Mouse (Mus musculus) large intestine, adult 2 months (tissue): ENCODE results near the gene Edf1. TPM values are rescaled to one million over a fixed set of nuclear protein-coding genes. Genes with fewer than 3 reads are reported as not detected.

Source experiments
- DNase-seq: peaks from one replicate; pipeline ENCODE4 v3.0.0-alpha.2; 2012; ENCODE audit warnings: low read depth, low spot score
- WGBS: fragments of 180-500 bp; shearing (Covaris S2); methylation state at CpG from one replicate; pipeline ENCODE4 v1.1.7; 2018; 5-methylcytosine and 5-hydroxymethylcytosine counted together
- polyA plus RNA-seq: library from polyadenylated mRNA; depleted of rRNA; stranded (reverse); fragments of >200 nt; gene quantifications from 2 replicates; pipeline ENCODE4 v1.2.3, GENCODE M21; 2012

Edf1 gene
- polyA plus RNA-seq, 1 experiment, result 200 TPM

DNA sequence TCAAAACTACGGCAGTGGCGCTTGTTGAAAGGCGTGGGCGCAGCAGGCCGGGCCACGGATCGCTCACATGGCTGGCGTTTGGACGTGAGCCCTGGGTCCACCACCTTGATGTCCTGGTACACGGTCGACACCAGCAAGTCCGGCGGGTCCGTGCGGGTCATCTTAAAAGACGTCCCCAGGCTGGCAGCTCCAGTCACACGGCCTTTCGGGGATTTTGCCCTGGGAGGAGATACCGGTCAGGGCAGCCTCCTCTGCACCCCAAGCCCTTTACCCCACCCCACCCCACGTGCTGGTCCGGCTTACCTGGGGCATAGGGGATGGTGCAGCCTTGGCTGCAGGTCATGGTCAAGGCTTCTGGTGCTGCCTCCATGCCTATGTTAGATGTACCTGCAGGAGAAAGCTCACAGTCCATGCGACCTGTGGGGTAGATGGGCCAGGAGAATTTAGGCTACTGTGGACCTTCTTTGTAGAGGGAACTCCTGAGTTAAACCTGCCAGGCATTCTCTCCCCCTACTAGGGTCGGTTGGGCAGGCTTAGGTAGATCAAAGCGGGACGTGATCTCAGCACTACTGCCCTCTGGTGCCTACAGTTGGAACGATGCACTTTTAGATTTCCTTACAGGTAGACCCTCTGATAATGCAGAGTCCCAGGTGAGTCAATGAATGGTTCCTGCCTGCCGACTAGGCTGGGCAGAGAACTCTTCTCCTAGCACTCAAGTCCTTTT, 22.3 kb downstream of the Edf1 start:
- WGBS, result 3% methylated on average over 27 of the region's 27 CpGs
- no peak for DNase-seq

DNA sequence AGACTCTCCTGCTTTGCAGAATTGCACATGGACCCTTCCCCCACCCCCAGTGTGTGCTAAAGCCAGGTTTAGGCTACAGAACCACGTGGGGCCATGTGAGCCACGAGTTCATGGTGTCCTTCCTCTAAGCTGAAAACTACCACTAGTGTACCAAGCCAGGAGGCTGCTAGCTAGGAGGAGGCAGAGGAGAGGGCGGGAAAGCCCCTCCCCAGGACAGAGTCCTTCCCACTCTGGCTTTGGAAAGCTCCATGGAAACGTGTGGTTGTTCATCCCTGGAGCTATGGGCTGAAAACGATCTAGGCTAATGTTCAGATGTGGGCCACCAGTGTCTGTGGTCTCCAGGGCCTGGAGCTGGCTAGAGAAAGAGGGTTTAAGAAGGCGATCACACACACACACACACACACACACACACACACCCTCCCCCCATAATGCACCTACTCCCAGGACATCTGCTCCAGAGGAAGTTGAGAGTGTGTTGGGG, 23.0 kb downstream of the Edf1 start:
- 22% methylated on average over 6 of the region's 6 CpGs for WGBS
- DNase-seq, result no peak

DNA sequence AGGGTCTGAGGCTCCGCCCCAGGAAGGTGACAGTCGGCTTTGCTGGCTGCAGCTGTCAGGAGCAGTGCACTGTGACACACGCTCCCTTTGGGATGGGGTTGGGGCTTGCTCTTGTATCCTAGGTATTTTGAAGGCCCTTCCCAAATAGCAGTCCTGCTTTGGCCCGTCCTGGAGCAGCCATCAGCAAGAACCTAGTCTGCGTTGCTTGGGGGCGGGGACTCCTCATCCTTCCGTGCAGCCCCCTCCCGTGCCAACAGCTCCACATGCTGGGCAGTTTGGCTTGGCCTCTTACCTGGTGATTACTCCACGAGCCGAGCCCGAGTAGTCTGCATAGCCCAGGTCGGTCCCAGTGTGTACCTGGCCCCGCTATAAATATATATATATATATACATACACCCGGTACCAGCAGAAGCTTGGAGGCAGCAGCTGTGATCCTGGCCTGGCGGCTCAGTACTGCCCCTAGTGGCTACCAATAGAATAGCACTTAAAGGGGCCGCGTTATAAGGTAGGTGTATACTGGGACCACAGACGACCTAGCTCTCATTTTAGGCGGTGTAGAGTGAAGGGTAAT, 23.7 kb downstream of the Edf1 start, which contains the start of gene Ajm1:
Ajm1 (minus strand) TSS at position 464 of the 571 bp plus-strand sequence.
- DNase-seq, result no peak
- WGBS, result 4% methylated on average over 19 of the region's 19 CpGs

DNA sequence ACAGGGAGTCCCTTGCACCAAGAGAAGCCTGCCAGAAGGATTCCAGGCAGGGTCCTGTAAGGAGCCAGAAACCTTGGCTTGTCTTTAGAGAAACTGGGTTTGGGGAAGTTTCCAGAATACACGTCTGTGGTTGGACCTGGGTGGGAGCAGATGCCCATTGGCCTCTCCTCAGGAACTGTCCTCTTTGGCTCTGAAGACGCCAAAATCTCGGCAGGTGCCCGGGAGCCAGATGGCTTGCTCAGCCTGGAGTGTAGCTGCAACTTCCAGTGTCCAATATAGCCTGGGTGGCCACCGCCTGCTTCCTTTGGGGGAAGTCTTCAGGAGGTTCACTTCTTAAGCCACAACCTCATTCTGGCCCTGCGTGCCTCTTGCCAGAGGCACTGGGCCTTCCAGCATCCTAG, 24.3 kb downstream of the Edf1 start:
- 17% methylated on average over 6 of the region's 6 CpGs for WGBS
- no peak for DNase-seq

DNA sequence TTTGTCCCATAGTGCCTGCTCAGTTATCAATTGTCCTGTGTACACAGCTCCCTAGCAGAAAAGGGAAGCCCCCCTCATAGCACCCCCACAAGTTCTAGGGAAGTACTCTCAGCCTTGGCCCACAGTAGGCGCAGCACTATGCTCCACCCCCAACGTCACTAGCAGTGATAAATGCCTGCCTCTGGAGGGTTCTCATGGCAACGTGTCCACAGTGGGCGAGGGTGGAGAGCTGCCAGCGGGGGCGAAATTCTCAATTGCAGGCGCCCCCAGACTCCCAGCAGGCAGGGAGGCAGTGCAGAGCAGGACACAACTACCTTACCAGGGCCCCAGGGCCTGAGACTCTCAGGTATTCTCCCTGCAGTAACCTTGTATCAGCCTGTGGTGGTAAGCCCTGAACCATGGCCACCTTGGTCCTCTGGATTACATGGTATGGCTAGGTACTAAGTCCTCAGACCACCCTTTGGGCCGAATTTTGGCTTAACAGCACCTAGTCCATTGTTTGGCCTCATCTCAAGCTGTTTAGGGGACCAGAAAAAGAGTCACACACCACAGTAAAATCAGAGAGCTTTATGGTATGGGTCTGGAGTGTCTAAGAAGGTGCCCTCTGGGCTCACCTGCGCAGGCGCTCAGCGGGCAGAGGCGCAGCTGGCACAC, 24.9 kb downstream of the Edf1 start:
- DNase-seq, result no peak
- 58% methylated on average over 12 of the region's 12 CpGs for WGBS

DNA sequence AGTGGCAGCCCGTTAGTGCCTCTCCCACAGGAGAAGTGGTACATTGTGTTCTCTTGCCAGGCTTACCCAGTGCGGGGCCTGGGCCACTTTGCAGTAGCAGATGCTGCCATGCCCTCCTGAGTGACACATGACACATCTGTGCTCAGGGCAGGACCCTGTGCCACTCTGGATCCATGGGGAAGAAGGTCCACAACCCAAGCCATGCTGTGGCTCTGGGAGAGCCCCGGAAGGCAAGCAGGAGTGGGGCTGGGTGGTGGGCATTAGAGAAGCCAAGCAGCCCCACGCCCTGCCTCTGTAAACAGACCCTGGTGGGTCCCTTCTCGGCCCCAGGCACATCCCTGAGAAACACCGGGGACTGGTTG, 25.5 kb downstream of the Edf1 start:
- DNase-seq, result no peak
- 72% methylated on average over 6 of the region's 6 CpGs for WGBS

DNA sequence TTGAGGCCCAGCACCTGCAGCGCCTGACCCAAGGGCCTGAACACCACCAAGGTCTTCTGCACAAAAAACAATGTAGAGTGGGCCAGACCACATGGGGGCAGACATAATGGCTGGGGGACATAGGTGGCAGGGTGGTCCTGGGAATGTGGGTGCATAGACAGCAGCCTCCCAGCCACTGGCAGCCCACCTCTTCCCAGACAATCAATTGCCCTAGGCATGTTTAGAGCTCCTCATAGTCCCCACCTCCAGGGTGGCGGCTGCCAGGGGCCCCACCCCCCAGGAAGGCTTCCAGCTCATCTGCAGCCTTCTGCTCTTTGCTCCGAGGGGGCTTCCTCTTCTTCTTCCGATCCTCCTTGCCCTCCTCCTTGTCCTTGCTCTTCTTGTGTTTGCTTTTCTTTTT, 25.9 kb downstream of the Edf1 start:
- 61% methylated on average over 4 of the region's 4 CpGs for WGBS
- no peak for DNase-seq

DNA sequence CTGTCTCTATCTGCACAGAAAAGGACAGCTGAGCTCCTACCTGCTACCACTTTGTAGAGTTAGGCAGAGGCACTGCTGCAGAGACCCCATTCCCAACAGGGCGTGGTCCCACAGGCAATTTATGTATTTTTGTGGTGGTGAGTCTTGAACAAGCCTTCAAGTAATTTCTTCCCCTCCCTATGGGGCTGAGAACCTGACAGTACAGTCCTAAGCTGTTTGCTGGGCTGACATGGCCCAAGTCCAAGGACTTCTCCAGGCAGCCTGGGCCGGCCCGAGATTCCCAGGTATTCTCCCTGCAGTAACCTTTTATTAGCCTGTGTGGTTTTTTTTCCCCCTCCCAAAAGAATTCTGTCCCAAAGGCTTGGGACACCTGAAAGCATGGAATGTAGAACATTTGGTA, 26.5 kb downstream of the Edf1 start:
- no peak for DNase-seq
- 64% methylated on average over 3 of the region's 3 CpGs for WGBS

DNA sequence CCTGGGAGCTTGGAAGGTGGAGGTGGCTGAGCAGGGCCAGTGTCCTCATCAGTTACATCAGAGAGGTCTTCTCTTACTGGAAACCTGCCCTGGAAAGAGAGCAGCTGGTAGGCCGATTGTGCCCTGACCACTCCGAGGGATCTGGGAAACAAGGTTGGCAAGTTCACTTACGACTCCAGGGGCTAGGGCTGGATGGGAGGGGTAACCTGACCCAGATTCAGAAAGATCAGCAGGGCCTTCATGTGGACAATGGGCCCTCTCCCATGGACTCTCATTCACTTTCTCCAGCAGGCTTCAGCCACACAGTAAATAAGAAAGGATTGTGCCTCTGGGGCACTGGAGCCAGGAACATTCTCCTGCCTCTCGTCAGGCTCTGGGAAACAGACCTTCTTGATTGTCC, 27.2 kb downstream of the Edf1 start:
- WGBS, result 82% methylated on average over 4 of the region's 4 CpGs
- no peak for DNase-seq

DNA sequence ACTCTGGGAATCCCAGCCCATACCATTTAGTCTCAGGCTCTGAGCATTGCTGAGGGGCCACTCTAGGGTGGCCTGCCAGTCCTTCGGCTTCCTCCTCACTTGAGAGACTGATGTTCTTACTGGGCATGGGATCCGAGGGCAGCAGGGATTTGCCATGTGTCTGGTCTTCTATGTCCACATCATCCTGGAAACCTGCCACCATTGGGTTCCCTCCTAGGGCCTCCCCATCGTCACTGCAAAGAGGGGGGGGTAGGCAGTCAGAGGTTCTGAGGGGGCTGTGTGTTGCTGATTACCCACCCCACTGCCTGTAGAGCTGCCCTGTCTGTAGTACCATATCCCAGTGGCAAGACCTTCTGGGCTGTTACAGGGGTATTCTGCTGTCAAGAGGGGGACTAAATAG, 28.0 kb downstream of the Edf1 start:
- WGBS, result 79% methylated on average over 3 of the region's 3 CpGs

DNA sequence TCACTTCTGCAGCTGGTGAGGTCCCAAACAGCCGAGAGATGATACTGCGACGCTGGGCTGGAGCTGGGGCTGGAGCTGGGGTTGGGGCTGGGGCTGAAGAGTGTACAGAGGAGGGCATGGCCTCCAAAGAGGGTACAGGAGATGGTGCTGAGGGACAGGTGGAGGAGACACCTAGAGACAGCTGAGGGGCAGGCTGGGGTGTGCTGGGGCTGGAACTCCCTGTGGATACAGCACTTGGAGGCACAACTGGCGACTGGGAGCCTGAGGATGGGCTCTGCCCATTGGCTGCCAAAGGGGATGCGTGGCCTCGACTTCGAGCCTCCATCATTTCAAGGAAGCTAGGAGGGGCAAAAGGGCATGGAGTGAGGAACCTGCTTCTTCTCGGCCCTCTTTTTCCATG, 29.6 kb downstream of the Edf1 start:
- 92% methylated on average over 8 of the region's 8 CpGs for WGBS
- DNase-seq, result no peak

More for the DNA sequence above, 28.0 kb downstream of the Edf1 start:
- DNase-seq, result no peak

DNA sequence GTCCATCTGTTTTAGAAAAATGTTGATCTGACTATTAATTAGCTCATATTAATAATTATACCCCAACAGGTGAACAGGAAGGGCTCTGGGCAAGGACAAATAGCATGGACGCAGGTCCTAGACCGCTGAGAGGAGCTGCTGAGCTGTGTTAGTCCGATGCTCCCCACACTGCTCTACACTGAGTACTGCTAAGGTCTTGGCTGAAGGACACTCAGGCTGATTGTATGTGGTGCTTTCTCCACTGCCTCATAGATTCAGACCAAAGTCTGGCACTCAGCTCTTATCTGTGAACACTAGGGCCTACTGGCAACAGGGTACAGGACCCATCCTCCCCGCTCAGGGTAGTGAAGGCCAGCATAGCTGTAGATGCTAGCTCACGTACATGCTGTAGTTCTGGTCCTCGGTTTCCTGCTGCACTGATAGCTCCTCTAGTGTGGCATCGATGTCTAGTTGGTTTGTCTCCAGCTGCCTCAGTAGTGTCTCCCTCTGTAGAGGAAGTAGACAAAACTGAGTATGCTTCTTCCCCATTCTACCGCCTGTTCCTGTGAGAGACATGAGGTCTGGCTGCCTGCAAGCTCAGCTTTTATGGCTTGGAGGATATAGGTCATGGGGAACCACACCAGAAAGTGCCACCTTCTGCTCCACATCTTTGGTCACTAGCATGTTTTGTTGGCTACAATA, 30.7 kb downstream of the Edf1 start:
- WGBS, result 87% methylated on average over 8 of the region's 8 CpGs
- DNase-seq, result no peak

DNA sequence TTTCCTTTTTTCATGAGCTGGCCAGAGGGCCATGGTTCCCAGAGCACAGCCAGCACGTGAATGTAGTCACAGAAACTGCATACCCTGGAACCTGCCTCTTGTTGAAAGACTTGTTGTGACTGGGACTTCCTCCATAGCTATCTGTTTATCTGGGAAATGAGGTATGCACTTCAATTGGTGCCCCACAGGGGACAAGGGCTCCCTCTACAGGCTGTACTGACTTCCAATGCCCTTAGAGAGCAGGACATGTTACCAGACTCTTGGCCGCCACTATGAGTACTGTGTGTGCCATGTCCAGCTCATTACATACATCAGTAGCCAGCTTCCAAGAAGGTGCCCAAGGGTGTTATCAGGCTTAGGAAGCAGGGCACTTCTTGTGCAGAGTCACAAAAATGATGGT, 34.2 kb downstream of the Edf1 start:
- WGBS, result 77% methylated on average over 2 of the region's 2 CpGs
- no peak for DNase-seq

DNA sequence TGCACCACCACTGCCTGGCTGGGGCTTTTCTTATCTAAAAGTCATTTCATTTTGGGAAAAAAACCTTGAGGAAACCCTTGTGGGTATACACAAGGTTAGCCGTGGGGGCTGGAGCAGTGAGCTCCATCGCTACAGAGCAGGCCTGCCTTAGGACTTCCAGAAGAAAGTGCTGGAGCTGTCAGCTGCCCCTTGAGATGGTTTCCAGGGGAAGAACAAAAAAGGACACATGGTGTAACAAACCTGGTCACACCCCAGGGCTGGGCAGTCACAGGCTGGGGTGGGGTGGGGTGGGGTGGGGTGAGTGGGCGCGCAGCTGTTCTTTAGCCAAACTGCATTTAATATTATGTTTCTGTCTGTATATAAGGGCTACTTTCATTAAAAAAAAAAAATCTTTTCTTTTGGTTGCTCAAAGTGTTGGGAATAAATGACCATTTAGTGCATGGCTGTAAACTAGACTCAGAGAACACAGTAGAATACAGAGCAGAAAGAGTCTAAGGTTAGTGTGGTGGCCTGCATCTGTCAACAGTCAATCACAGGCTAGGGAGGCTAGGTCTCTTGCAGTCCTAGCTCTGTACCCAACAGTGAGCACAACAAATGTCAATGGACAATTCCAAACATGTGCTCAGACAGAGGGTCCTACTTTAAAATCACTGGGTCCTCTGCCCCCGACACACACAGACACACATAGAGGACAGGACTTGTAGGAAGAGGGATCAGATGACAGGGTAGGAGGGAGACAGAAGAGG, 39.3 kb downstream of the Edf1 start:
- DNase-seq, result no peak
- WGBS, result 86% methylated on average over 5 of the region's 5 CpGs

DNA sequence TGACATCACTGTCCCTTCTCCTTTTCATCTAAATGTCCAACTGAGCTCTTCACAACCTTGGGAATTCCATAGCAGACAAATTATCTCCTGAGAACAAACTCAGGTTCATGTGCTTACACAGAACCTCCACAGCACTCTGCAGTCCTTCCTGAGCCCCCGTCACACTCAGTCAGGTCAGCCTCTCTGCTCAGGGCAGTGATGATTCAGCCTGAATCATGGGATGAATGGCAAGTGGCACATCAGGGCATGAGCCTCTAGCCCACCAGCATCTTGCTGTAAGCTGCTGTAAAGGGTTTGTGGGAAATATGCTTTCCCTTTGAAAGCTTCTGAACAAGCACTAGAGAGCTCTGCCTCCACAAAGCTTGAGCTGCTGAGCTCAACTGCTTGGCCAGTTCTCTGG, 41.1 kb downstream of the Edf1 start:
- 93% methylated on average over 1 of the region's 1 CpGs for WGBS
- DNase-seq, result no peak

DNA sequence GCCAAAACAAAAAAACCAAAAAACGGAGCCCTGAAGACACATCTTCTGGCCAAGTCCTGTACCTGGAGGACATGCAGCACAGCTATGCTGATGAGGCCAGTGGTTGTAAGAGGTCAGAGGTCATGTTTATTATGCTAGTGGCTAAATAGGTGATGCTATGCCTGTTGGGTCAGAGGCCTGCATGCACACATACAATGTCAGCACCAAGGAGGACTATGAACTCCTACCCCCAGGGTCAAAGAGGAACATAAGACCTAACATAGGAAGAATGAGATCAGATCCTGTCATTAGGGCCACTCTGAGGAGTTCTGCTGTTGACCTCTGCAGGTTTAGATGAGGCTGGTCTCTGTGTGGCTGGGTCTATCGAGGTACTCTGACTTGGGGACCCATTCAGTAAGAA, 42.4 kb downstream of the Edf1 start:
- WGBS, result 85% methylated on average over 2 of the region's 2 CpGs
- DNase-seq, result no peak

DNA sequence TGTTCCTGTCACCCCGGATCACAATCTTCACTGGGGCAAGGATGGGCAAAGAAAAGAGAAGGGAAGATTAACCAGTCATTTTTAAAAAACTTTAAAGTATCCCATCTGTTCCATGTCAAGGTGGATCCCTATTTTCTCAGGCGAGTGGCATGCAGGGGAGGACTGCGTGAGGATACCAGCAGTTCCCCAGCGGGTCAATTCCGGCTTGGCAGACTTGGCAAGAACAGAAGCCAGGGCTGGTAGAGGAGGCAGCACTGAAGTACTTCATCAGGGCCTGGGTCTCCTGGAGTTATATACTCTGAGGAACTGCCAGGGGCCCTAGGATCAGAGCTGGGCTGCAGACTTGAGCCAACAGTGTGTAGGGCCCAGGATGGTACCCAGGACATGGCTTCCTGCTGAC, 44.9 kb downstream of the Edf1 start:
- 94% methylated on average over 5 of the region's 5 CpGs for WGBS
- no peak for DNase-seq

DNA sequence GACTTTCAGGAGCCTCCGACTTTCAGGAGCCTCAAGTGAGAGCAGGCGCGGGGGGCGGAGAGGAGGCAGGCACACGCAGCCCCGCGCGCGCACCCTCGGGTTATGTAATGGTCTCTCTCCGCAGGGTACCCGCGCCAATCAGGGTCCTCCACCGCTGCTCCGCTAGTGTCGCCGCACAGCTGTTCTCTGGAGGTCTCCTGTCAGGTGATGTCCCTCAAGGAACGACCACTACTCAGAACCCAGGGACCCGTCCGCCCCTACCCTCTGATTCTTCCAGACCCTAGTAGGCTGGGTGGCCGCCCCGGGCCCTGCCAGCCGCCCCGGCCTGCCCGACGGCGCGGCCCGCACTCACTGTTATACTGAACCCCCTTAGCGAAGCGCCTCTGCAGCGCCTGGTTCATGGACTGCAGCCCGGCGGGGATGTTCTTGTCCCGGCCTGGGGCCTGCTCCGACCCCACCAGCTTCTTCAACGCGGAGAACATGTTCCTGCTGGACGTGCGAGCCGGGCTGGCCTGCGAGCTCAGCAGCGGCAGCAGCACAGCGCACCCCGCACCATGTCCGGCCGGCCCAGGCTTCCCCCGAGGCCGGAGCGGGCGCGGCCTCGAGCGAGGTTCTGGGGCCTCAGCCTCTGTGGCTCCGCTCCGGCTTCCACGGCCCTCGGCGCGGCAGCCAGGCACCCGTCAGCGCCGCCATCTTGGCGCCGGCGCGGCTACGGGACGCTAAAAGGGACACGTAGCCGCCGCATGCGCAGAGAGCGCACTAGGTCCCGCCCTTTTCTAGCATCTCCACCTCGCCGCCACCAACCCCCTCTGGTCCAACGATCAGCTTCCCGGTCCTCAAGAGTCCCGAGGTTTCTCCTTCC, 50.3 kb downstream of the Edf1 start, which contains the start of gene Rabl6:
Rabl6 (minus strand) TSS at position 761 of the 862 bp plus-strand sequence.
- under 1% methylated on average over 80 of the region's 80 CpGs for WGBS
- DNase-seq, result peak; percentile 40

DNA sequence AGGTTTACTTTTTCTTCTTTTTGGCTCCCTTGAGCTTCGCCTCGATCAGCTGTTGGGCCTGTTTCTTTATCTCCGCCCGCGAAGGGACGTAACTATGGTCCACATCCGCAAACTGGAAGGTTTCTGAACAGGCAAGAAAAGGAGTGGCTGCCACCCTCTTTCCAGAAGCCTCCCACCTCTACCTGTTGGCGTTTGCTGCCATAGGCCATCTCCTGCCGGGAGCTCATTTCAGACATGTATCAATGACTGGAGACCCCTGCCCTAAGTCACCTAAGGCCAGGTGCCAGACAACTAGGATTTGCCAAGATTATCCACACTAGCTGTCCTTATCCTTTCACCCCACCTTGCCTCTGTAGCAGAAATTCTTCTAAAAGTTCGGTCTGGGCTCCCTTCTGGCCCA, 51.0 kb downstream of the Edf1 start:
- WGBS, result 43% methylated on average over 10 of the region's 10 CpGs
- DNase-seq, result no peak
